Mouse (Mus musculus) CD4-positive, CD25-positive, alpha-beta regulatory T cell, adult 4 months (primary cell): ENCODE results near the gene Trpv6. TPM values are rescaled to one million over a fixed set of nuclear protein-coding genes. Genes with fewer than 3 reads are reported as not detected.

Experiments
- ATAC-seq: one replicate; pipeline ENCODE4 v1.8.0; 2017
- polyA plus RNA-seq, 2 experiments: library from polyadenylated mRNA; unstranded; fragments of 100-300 nt; shearing (Covaris generic); gene quantifications; one replicate each; pipeline ENCODE4 v1.2.1; 2017

The Trpv6 gene
- under 1 TPM; 0.22 to 0.61 TPM for polyA plus RNA-seq

DNA sequence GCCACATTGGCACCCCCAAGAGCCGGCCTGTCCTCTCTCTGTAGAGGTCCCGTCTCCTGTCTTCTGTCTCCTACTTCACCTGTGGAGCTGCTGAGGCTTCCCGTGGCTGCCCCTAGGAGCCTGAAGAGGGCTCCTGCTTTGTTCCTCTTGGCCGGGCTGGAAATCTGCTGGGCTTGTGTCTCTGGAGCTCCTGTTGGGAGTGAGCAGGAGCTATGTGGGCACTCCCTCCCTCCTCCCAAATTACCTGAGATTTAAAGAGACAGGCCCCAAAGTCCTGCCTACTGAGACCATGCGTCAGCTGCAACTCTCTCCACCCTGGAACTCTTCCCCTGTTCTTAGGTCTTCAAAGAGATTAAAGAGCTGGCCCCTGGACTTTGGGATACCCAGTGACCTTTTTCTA lies at the start of gene Trpv6:
Gene Trpv6, minus strand, starts transcription at position 228 of the 400 bp plus-strand sequence.
- ATAC-seq = no peak

- no peak for ATAC-seq
Measured at GRCm38 (mm10) chr6:41685596-41685995, 49.4 kb upstream of the Trpv6 start.

DNA sequence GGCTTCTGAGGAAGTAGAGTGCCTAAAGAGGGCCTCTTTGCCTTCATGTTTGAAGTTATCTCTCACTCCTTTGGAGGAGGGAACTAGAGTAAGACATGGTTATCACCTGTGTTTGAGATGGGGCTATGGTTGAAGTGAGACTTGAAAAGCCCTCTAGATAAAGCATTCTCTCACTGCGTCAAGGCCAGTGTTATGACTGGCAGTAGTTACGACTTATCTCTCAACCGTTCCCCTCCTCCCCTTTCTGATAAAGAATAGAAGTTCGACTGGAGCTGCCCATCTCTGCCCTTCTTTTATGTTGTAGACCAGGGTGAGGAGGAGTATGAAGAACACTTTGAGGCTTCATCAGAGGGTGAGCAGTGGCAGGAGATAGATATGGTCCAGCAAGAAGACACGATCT lies 48.7 kb upstream of the Trpv6 start:
- no peak for ATAC-seq

DNA sequence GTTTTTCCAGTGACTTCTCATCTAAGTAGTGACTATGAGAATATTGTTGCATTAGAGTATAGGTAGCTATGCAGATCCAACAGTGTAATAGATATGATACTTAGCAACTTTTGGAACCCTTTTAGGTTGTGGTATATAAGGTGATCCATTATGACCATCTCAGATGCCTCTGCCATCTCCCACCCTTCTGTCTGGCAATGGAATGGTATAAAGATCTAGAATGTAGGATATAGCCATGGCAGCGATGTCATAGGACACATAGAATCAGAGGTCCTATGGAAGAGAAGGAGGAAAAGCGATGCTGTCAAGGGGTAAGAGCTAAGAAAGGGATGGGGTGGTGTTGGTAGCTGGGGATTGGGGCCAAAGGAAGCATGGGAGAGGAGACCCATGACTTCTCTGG lies 47.9 kb upstream of the Trpv6 start, which contains the start of gene Llcfc1:
Gene Llcfc1, plus strand, starts transcription at position 301 of the 400 bp plus-strand sequence.
- no peak for ATAC-seq

GRCm38 (mm10) chr6:41681656-41682055 lies 45.5 kb upstream of the Trpv6 start:
- no peak for ATAC-seq

DNA sequence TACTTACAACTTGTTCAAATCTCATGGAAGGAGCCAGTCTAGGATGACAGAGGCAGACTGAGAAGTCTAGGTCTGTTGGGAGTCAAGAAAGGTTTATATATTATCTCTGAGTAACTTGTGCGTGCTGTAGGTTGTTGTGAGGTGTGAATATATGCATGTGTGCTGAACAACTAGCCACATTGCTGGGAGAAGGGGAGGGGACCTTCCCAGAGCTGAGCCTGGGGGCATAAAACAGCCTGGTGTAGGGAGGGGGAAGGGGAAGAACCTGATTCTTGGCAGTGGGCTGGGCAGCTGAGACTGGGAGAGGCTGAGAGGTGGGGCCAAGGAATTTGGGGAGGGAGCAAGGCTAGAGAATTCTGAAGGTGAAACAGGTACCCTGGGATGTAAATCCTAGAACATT lies 44.5 kb upstream of the Trpv6 start, which contains the start of gene Trpv5:
Gene Trpv5, minus strand, starts transcription at position 101 of the 400 bp plus-strand sequence.
- no peak for ATAC-seq

DNA sequence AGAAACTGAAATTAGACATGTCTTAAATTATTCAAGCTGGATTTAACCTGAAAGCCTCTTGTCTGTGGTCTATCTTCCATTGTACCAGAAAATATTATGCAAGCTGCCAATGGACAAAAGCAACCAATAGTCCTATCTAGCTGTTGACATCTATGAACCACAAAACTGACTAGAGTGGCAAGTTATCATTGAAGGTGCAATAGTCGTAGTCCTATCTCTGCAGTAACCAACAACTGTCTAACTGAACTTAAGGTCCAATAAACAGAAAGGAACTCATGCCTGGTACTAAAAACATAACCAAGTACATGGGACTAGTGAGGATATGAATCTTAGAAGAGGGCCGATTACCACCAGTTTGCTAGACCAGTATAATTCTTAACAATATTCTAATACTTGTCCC lies 40.3 kb upstream of the Trpv6 start:
- ATAC-seq = no peak

DNA sequence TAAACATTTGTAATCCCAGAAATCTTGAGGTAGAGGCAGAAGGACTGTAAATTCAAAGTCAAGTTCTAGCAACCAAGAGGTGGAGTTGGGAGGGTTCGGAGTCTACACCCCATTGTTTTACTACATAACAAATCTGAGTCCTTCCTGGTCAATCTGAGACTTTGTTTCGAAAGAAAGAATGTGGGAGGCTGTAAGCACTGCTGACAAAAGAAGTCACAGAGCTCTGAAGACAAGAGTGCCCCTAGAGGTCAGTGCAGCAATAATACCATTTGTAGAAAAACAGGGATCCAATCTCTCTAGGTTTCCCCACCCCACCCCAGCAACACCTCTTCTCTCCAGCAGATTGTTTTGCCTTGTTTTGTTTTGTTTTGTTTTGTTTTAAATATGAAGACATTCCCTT lies 26.1 kb upstream of the Trpv6 start:
- peak; percentile 84 for ATAC-seq

- ATAC-seq = no peak
Measured at GRCm38 (mm10) chr6:41658487-41658886, 22.3 kb upstream of the Trpv6 start.

DNA sequence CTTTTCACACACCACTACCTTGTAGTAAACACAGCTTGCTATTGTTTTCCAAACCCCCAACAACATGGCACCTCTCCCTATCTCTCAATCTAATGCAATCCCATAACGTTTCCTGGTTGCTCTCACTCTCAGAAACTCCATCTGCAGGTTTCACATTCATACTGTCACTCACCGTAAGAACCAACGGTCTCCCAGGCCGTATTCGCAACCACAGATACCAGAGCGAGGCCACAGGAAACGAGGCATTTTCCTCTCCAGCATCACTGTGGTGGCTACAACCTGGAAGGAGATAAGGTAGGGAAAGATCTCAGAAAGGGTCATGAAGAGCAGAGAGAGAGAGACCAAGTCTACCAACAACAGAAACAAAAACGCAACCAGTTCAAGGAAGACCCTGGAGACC lies 18.4 kb upstream of the Trpv6 start:
- peak; percentile 37 for ATAC-seq

DNA sequence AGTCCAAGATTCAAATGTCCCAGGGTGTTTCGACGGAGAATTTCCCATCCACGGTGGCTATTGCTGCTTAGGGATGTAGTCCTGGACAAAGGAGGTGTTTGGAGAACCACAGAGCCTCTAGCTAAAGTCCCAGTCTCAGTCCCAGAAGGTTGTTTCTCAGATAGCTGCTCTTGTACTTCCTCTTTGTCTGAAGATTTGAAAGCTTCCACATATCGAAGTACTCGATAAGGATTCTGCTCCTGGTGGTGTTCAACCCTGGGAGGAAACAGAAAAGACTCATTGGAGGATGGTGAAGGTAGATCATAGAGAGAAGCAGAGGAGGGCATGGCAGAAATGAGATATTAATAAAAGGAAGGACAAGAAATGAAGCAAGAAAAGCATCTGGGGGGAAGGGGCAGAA lies 17.0 kb upstream of the Trpv6 start:
- ATAC-seq = no peak

- no peak for ATAC-seq
Measured at GRCm38 (mm10) chr6:41646672-41647071, 10.5 kb upstream of the Trpv6 start.

DNA sequence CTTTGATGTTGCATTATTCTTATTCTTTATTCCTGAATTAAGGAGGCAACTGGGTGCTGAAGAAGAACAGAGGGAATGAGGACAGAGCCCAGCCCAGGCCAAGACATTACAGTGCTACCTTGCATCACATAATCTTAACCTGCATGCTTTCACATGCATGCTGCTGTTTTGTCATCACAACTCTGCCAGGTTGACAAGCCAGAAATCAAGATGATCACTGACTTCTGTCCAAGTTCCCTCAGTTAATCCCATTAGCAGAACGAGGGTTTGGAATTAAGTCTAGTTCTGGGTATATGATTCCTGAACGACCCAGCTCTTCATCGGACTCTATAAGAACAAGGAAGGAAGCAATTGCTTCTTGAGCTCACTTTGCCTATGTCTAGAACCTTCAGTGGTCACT lies 10.0 kb upstream of the Trpv6 start:
- no peak for ATAC-seq

GRCm38 (mm10) chr6:41643227-41643626 lies 7.0 kb upstream of the Trpv6 start:
- no peak for ATAC-seq

DNA sequence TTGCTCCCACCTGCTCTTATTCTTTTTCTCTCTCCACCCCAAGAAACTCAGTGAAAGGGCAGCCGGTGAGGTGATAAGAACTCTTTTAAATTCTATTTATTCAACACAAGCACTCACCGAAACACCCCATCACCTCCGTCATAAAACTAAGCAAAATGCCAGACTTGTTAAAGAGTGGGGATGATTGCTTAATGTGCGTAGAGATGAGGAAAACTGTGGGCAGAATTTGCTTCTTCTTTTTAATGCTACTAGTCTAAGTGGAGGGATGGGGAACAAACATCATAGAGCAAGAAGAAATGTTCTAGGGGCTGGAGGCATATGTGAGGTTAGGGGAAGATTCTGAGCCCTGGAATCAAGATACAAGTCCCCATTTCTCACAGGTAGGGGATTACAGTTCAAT lies 6.6 kb upstream of the Trpv6 start:
- no peak for ATAC-seq

DNA sequence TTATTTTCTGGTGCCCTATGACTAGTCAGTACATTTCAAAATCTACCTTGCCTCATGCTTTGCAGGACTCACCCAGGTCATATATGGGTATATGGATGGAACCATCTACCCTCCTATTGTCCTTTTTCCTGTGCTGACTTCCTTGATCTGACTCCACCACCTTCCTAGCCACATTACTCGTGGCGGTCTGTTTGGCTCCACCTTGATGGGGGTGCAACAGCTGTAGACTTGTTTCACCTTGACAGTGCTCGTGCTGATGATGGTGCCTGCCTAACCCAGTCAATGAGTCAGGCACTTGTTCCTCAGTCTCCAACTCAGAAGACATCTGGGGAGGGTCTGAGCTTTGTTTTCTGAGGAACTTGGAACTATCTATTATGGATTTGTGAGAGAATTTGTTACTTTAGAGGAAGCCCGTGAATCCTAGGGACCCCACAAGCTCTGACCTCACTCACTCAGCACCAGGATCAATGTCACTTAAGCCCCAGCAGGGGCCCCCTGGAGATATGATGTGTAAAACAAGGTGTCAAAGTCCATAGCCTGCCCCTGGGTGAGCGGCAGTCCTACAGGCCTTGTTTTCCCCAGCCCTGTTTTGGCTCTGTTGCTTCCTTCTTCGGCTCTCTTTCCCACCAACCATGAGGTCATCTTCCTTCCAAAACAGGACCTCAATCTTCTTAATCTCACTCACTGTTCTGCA lies 5.1 kb upstream of the Trpv6 start:
- no peak for ATAC-seq

GRCm38 (mm10) chr6:41640449-41640848 lies 4.2 kb upstream of the Trpv6 start:
- ATAC-seq = no peak

DNA sequence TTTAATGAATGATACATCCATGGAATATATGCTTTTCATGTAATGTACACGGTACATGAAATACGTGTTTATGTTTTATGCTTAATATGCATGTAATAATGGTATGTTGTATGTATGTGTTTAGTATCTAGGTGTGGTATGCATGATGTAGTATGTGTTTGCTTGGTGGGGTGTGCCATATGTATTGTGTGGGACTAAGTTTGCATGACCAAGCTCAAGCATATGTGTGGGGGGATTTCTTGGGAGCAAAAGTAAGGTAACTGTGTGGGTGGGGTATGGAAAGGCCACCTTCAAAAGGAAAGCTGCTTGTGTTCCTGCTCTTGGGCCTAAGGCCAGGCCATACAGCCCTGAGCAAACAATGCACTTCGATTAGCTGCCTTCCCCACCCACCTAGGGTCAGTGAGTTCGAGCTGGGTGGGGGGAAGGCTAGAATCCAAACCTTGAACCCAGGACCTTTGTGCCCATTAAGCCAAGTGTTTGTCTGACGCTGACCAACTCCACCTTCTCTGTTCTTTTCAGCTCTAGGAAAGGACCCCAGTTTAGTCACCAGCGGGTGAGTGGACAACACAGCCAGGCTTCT lies 1.8 kb upstream of the Trpv6 start:
- no peak for ATAC-seq

- no peak for ATAC-seq
Measured at GRCm38 (mm10) chr6:41637393-41637792, 1.2 kb upstream of the Trpv6 start.

GRCm38 (mm10) chr6:41635211-41635610 lies 994 bp downstream of the Trpv6 start:
- ATAC-seq = no peak

DNA sequence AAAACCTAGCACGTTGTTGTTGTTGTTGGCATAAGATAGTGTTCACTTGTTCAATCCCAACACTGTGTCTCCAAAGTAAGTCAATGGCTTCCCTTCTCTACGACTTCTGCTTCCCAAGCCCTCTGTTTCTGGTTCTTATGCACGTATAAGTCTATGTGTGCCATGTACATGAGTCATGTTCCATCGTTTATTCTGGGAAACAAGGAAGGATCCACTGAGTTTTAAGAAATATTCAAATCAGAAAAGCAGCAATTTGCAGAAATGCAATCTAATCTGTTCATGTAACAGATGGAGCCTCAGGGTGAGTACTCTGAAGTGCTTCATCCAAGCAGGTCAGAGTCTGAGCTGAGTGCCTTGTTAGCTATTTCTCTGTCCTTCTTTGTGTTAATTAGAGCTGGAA lies 4.7 kb downstream of the Trpv6 start:
- no peak for ATAC-seq

GRCm38 (mm10) chr6:41630791-41631190 lies 5.4 kb downstream of the Trpv6 start:
- no peak for ATAC-seq

DNA sequence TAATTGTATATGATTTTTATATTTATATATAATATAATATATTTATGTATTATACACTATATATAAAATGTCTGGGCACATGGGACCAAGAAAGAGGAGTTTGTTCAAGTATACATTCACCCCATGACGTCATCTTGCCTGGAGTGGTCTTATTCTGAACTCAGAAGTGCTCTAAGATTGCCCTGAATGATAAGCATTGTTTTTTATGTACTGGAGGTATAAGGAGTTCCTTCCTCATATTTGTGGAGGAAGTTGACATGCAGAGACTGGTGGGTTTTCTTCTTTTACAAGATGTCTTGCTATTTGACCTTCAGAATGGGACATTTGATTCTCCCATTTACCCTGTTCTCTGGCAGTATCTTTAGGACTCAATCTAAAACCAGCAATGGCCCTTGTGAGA lies 8.0 kb downstream of the Trpv6 start:
- ATAC-seq = no peak

DNA sequence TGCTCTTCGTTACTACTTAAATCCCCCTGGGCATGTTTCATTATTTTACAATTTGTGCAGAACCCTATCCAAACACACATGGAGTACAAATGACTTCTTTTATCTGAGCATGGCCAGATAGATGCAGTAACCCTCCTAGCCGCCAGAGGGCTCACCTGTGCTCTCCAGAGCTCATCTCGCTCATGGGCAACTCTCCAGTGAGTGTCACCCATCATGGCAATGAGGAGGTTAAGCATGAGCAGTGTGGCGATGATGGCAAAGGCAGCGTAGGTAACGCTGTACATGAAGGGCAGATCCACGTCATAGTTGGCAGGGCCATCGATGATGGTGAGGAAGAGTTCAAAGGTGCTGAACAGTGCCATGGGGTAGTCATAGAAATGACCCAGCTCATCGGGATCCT lies 13.5 kb downstream of the Trpv6 start:
- ATAC-seq = peak; percentile 82
